Mouse (Mus musculus) ES-E14 (cell line): ENCODE data around the gene Ntn1. TPM values are rescaled to one million over a fixed set of nuclear protein-coding genes. Genes with fewer than 3 reads are reported as not detected.
A peak's percentile ranks its signal among the peaks of the same experiment; 100 is the strongest.

Experiments
- DNase-seq: peaks from one replicate; pipeline ENCODE4 v3.0.0-alpha.2; 2013; ENCODE audit warnings: low read depth, low spot score
- H3K27ac ChIP-seq: 2 replicates; pipeline ENCODE4 v1.5.1; 2012; ENCODE audit warnings: low read depth, mild to moderate bottlenecking, low read length, moderate library complexity, mixed read lengths; ENCODE audit not compliant: poor library complexity, insufficient read depth, severe bottlenecking
- H3K36me3 ChIP-seq: 2 replicates; pipeline ENCODE4 v1.6.1; 2012; ENCODE audit warnings: mild to moderate bottlenecking, low read length, moderate library complexity, mixed read lengths; ENCODE audit not compliant: control insufficient read depth, poor library complexity, insufficient read depth, severe bottlenecking
- H3K4me1 ChIP-seq, 2 experiments: fragments of 150-350 bp in 1 of 2; sonication (generic) in 1 of 2; 2 replicates each; pipeline ENCODE4 v1.6.1; 2012; ENCODE audit warnings: low read length in 2 of 2, mild to moderate bottlenecking in 1 of 2, mixed read lengths in 1 of 2; ENCODE audit not compliant: control insufficient read depth in 2 of 2, insufficient read depth in 2 of 2, poor library complexity in 1 of 2
- H3K4me3 ChIP-seq, 2 experiments: fragments of 150-350 bp in 1 of 2; sonication (generic) in 1 of 2; 2 replicates each; pipeline ENCODE4 v1.5.1; 2012; ENCODE audit warnings: low read length in 2 of 2, low read depth in 1 of 2, mild to moderate bottlenecking in 1 of 2, mixed read lengths in 1 of 2; ENCODE audit not compliant: insufficient read depth in 1 of 2, poor library complexity in 1 of 2, severe bottlenecking in 1 of 2
- H3K9ac ChIP-seq: 2 replicates; pipeline ENCODE4 v1.6.1; 2012; ENCODE audit warnings: low read depth, mild to moderate bottlenecking, low read length, mixed read lengths; ENCODE audit not compliant: poor library complexity, insufficient read depth, severe bottlenecking
- H3K9me3 ChIP-seq: fragments of 150-350 bp; sonication (generic); 2 replicates; pipeline ENCODE4 v1.6.1; 2012; ENCODE audit warnings: low read depth, mild to moderate bottlenecking, low read length; ENCODE audit not compliant: control insufficient read depth, insufficient read depth
- CHD2 ChIP-seq: IDR thresholded peaks from 2 replicates; pipeline ENCODE4 v1.6.1; 2014; ENCODE audit warnings: mild to moderate bottlenecking, low read depth, low read length, inconsistent platforms
- HCFC1 ChIP-seq: IDR thresholded peaks from 2 replicates; pipeline ENCODE4 v1.6.1; 2012; ENCODE audit warnings: low read length, inconsistent platforms, borderline replicate concordance; ENCODE audit not compliant: insufficient read depth
- MAFK ChIP-seq: IDR thresholded peaks from 2 replicates; pipeline ENCODE4 v1.6.1; 2014; ENCODE audit warnings: mild to moderate bottlenecking, low read depth, low read length, inconsistent platforms; ENCODE audit not compliant: insufficient read depth
- ZC3H11A ChIP-seq: IDR thresholded peaks from 2 replicates; pipeline ENCODE4 v1.6.1; 2012; ENCODE audit warnings: low read depth, mild to moderate bottlenecking, inconsistent platforms, low read length, borderline replicate concordance
- ZNF384 ChIP-seq: IDR thresholded peaks from 2 replicates; pipeline ENCODE4 v1.6.1; 2012; ENCODE audit warnings: low read depth, low read length, inconsistent platforms
- in situ Hi-C, 2 experiments: fragments of 600-800 bp; cut with MboI; formaldehyde crosslinking; loops; one replicate each; pipeline ENCODE4 v1.15.1; 2025; ENCODE audit warnings: low sequenced_read_pairs in 2 of 2, inconsistent platforms in 1 of 2; ENCODE audit not compliant: unreplicated experiment in 2 of 2
- total RNA-seq: library from RNA; depleted of rRNA; stranded (reverse); fragments of 300-350 nt; gene quantifications from 2 replicates; pipeline ENCODE4 v1.2.3, GENCODE M21; 2012

Ntn1 gene
- total RNA-seq, 1 experiment: 22.6 TPM

- in situ Hi-C loops: no loop called here
- no peak overlapping the region for H3K4me3 ChIP-seq
- TF ChIP-seq ZNF384: no peak
- TF ChIP-seq CHD2: no peak
- no peak for TF ChIP-seq HCFC1
- TF ChIP-seq ZC3H11A: no peak
- no peak for TF ChIP-seq MAFK
- no peak overlapping the region for H3K27ac ChIP-seq
- peaks cover 4% of the 10 kb centered on the region; the same call in 1 of the 2 replicates for H3K36me3 ChIP-seq
- H3K9ac ChIP-seq: no peak overlapping the region
- H3K9me3 ChIP-seq: no peaks in the 10 kb centered on the region
- H3K4me1 ChIP-seq: peaks cover 0 to 35% of the 10 kb centered on the region in 2 experiments; a peak in 3 of 4 replicates
- DNase-seq: no peak
These were observed 5.1 kb downstream of the Ntn1 start for GRCm38 (mm10) chr11:68395546-68395945.

DNA sequence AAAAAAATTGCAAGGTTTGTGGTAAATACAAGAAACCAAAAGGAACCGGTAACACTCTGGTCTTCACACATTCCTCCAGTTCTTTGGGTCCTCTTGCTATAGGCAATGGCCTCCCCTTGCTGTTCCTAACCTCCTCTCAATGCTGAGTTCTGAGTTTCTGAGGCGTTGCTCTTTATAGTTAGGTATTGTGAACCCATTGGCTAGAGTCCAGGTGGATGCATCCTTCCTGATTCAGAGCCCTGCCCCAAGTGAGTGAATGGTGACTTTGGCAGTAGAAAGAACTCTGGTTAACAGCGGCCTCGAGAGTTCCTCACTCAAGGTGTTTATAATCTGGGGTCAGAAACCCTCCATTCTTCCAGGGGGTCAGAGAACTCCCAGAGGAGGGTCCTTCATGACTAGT lies 5.9 kb downstream of the Ntn1 start:
- Histone ChIP-seq H3K36me3 (peaks cover 4% of the 10 kb centered on the region; the same call in 1 of the 2 replicates), H3K9ac (no peak overlapping the region), H3K4me3 (no peak overlapping the region), H3K27ac (no peak overlapping the region; the same call in 1 of the 2 replicates), H3K9me3 (no peaks in the 10 kb centered on the region), H3K4me1 (peaks cover 0 to 39% of the 10 kb centered on the region in 2 experiments; a peak in 3 of 4 replicates)
- DNase-seq: no peak
- TF ChIP-seq ZC3H11A (no peak), ZNF384 (no peak), CHD2 (no peak)
- in situ Hi-C loops: no loop called here

DNA sequence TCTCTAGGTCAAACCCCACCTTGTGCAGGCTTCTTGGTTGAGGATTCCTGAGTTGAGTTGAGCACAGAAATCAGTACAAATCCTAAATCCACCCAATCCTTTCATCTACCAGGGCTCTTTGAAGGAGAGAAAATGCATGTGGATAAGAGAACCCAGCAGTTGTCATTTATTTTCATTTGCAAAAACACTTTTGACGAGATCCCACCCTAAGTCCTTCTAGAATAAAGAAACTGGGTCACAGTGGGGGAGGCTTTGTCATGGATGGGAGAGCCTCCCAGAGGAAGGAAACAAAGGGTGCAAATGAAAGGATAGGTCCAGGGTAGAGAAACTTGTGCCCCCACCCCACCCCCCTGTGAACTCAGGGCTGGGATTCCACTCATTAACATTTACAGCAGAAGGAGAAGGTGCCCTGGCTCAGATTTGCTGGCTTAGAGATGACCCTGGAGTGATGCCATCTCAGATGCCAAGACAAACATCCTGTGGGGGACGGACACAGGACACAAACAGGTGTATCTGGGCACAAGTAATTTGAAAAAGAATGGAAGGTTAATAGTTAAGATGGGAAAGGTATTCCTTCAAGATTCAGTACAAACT lies 6.6 kb downstream of the Ntn1 start:
- Histone ChIP-seq H3K4me1 (peaks cover 0 to 41% of the 10 kb centered on the region in 2 experiments; a peak in 3 of 4 replicates), H3K9me3 (no peaks in the 10 kb centered on the region), H3K4me3 (no peak overlapping the region), H3K27ac (peak overlapping the region; percentile 79), H3K36me3 (peaks cover 4% of the 10 kb centered on the region; the same call in 1 of the 2 replicates), H3K9ac (no peak overlapping the region)
- in situ Hi-C loops: no loop called here
- no peak for TF ChIP-seq ZNF384
- no peak for TF ChIP-seq ZC3H11A
- no peak for TF ChIP-seq MAFK
- TF ChIP-seq HCFC1: no peak
- no peak; the same call in 1 of the 2 replicates for TF ChIP-seq CHD2
- DNase-seq: peak; percentile 82

DNA sequence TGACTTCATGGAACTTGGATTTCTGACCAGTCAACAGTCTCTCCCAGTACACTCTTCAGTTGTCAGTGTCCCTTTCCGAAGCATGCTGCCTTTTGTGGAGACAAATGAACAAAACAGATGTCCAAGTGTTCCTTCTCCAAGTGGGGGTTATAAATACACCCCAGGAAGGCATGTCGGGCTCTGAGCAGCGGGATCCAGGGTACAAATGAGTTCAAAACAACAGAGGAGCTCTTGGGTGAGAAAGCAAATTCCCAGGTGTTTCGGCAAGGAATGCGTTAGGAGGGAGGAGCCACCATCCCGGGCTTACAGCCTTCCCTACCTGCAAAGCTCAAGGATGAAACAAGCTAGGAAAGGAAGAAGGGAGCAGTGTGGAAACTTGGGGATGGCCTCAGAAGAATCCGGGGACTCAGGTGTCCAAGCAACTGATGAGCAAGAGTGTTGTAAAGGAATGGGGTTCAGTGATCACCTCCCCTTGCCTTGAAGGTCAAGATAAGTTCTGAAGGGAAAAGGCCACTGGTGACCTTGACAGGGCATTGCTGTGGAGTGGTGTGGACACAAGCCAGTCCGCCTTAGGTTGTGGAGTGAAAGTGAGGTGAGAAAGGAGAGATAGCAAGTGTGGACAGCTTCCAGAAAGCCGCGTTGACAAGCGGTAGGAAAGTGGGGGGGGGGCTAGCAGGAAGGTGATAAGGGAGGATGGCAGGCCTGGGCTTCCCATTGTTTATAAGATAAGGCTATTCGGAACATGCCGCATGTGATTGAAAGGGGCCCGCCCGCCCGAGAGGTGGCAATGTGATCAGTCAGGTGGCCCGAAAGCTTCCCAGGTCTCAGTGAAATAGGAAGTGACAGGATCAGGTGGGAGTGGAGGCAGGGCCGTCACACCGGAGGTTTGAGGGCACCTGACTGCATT lies 10.0 kb downstream of the Ntn1 start:
- in situ Hi-C loops: no loop called here
- Histone ChIP-seq H3K27ac (no peak overlapping the region; the same call in 1 of the 2 replicates), H3K4me1 (peaks cover 0 to 40% of the 10 kb centered on the region in 2 experiments; a peak in 3 of 4 replicates), H3K36me3 (peaks cover under 1% of the 10 kb centered on the region; the same call in 1 of the 2 replicates), H3K9me3 (no peaks in the 10 kb centered on the region), H3K4me3 (peak overlapping the region in 1 of 2 experiments; percentile 33; a peak in 1 of 4 replicates), H3K9ac (no peak overlapping the region; the same call in 1 of the 2 replicates)
- TF ChIP-seq CHD2: no peak
- TF ChIP-seq ZC3H11A: no peak
- no peak for TF ChIP-seq ZNF384
- TF ChIP-seq MAFK: no peak
- TF ChIP-seq HCFC1: no peak
- no peak for DNase-seq
